Mouse (Mus musculus) heart, postnatal 10 days (tissue): Measurements from ENCODE around the gene Mfsd11. TPM values are rescaled to one million over a fixed set of nuclear protein-coding genes. Genes with fewer than 3 reads are reported as not detected.
"Not testable (repeated sequence)": the region's sequence is repeated elsewhere in the genome, so short reads cannot be mapped to it uniquely, and the experiment has no call there.

Experiments used
- DNase-seq, 2 experiments: peaks; one replicate each; pipeline ENCODE4 v3.0.0; 2021
- intact Hi-C: fragments of 180-260 bp; cut with DNase I; formaldehyde crosslinking; loops from one replicate; pipeline ENCODE4 v1.15.1; 2025
- total RNA-seq, 2 experiments: library from RNA; stranded (reverse); gene quantifications; 2 replicates each; pipeline ENCODE4 v1.2.3; 2021

Mfsd11 gene
- total RNA-seq, 2 experiments from 2014 or later, result 41.7 to 43.6 TPM

DNA sequence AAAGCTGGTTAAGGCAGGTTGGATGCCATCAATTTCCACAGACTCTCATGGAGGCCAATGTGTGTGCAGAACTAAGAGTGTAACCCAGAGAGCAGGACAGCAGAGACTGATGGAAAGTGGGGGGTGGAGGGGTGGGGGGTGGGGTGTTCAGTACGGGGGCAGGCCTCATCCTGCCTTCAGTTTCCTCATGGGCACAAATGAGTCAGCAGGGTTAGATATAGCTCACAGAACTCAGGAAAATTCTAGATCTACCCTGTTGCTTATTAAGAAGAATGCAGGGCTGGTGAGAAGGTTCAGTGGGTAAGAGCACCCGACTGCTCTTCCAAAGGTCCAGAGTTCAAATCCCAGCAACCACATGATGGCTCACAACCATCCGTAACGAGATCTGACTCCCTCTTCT is 17.4 kb downstream of the Mfsd11 start:
- intact Hi-C loops, result no loop called here
- no peak for DNase-seq

DNA sequence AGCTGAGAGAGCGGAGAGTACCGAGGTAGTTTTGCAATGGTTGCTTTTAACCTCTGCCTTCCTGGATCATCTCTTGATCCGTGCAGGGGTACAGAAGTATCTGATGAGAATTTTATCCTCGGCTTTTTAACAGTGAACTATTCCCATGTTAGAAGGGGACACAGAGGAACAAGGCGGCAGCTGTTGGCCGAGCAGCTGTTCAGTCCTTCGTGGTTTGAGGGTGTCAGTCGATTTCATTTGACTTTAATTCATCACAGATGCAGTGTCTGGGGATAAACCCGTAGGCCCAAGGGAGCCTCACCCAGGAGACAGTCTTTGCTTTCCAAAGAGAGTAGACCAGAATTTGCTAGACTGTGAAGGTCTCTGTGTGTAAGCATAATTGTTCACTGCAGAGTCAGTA is 19.3 kb downstream of the Mfsd11 start:
- intact Hi-C loops, result no loop called here
- no peak for DNase-seq

DNA sequence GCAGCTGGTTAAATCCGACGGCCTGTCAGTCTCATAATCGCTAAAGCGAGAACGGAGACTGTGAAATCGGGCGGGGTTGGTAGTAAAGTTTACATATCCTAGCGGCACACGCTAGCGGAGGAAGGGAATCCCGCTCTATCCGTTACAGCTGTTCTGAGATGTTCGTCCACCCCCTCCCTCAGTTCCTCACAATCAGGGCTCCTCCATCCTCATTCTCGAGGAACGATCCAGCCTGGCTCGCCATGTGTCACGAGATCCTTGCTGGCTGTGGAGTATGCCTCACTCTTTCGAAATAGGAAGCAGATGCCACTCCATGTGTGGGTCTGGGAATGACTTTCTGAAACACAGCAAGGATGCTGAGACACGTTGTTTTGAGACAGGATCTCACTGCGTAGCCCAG is 21.7 kb downstream of the Mfsd11 start:
- no peak for DNase-seq
- intact Hi-C loops, result no loop called here

DNA sequence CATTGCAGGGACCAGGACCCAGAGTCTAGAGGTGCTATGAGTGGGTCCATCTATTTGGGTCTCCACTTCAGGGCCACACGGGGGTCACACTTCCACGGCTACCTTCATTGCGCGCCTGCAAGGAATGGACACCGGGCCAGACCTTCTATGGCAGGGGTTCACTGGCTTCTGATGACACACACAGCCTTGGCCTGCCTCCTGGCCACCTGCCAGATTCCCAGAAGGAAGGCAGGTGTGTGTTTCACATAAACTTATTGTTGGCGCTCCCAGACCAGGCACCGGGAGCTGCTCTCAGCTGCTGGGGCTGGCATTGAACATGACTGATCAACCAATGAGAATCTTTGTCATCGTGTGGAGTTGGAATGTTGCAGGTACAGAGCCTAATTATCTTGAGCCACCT is 26.2 kb downstream of the Mfsd11 start:
- no peak for DNase-seq
- intact Hi-C loops, result no loop called here

DNA sequence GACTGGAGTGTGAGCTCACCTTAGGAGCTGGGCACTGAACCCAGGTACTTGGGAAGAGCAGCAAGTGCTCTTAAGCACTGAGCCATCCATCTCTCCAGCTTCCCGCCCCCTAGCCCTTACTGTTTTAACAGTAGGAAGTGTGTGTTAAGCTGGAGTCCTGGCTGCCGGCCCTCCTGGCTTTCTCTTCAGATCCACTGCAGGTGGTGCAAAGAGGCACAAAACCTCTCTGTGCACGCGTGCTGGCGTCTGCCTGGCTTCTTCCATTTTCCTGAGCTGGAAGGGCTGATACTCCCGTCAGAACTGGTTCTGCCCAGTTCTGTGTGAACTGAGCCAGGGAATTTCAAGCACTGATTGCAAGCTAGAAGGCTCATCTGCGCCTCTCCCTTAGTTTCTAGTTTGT is 28.6 kb downstream of the Mfsd11 start:
- no peak for DNase-seq
- intact Hi-C loops, result no loop called here

DNA sequence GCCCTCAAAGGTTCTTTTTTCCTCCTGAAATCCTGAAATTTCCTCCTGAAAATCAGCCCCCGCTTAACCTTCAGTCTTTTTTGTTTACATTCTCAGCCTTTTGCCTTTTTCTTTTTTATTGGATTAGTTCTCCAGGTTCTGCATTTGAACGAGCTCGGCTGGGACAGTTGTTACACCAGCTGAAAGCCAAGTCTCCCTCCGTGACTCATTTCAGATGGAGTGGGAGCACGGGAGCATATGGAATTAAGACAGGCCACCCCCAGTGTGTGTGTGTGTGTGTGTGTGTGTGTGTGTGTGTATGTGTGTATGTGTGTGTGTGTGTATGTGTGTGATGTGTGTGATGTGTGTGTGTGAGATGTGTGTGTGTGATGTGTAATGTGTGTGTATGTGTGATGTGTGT is 29.2 kb downstream of the Mfsd11 start:
- no peak for DNase-seq
- intact Hi-C loops, result no loop called here

DNA sequence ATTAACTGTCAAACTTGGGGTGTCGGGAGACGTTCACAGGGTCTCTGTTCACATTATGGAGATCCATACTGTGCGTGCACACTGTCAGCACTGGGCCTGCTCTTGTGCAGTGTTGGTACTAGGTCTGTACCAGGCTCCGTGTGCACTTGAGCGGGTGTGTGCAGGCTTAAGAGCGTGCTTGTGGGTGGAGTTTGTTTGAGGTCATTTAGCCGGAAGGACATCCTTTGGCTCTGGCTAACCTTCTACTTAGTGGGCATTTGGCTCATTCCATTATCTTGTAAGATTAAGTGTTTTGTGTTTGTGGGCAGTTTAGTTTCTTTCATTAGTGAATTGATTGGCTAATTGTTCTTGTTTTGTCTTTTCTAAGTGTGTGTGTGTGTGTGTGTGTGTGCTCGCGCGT is 30.2 kb downstream of the Mfsd11 start:
- no peak for DNase-seq
- intact Hi-C loops, result no loop called here

DNA sequence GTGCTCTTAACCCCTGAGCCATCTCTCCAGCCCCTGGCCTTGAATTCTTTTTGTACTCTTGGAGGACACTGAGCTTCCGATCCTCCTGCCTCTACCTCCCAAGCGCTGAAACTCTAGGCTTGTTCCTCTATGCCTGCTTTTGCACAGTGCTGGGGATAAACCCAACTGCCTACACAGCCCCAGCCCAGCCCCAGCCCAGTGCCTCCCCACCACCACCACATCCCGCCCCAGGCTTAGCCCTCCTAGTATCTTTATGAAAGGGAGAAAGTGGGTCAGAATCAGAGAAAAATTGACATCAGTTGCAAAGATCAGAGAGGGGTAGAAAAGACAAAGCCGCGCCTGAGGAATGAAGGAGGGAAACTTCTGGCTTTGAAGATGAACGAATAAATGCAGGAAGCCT is 31.8 kb downstream of the Mfsd11 start:
- intact Hi-C loops, result no loop called here
- no peak for DNase-seq

DNA sequence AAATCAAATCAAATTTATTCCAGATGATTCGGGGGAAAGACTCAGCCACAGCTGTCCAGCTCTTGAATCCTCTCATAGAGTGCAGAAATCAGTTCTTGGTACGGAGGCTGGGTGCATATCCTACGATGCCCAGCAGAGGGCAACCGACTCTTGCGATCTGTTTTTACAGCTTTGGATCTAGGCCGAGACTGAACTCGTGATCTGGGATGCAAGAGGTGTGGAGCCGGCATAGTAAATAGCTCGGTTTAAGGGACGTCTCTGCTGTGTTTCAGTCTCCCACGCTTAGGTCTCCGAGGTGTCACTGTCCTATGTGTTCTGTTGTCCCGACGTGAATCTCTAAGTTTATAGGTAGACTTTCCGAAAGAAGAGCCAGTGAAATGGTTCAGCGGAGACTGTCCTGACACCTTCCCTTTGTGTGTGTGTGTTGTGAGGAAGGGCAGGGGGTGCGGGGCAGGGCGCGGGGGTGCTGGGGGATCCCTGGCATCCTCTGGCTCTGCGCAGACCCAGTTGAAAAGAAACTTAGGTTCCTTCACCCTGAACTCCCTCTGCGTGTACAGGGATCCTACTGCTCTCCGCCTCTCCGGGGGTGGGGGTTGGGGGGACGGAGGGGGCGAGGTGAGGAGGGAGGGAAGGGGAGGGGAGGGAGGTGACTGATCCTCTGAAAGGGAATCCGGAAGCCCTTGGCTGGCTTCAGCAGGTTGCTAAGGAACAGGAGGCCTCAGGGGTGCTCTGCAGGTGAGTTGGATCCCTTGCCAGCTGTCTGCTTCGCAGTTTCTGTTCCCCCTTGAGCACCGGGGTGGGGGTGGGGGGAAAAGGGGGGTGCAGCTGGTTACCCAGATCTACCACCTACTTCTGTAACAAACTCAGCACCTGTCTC is 33.3 kb downstream of the Mfsd11 start:
- intact Hi-C loops, result loop anchor here (1.0 to 5.0 kb wide), 2 partner anchors 107 to 172 kb away; no protein-coding TSS in a partner anchor
- DNase-seq, result peak; percentile 84 to 89

DNA sequence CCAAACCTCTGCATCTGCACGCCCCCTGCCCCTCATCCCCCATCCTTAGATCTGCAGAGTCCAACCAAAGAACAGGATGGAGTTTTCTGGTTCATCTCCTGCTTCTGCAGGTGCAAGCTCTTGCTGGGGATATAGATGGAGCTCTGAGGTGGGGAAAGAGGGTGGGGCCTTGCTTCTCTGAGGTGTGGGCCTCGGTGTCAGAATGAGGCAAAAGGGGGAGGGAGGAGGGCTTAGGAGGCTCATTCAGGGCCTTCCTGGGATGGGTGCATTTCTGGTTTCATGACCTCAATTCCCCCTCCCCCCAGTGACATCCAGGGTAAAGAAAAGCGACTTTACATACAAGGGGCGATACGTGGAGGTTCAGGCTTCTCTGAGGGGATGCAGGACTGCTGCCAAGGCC is 34.9 kb downstream of the Mfsd11 start:
- DNase-seq, result no peak
- intact Hi-C loops, result loop anchor here (5.0 kb wide), 1 partner anchor 105 kb away; no protein-coding TSS in a partner anchor

DNA sequence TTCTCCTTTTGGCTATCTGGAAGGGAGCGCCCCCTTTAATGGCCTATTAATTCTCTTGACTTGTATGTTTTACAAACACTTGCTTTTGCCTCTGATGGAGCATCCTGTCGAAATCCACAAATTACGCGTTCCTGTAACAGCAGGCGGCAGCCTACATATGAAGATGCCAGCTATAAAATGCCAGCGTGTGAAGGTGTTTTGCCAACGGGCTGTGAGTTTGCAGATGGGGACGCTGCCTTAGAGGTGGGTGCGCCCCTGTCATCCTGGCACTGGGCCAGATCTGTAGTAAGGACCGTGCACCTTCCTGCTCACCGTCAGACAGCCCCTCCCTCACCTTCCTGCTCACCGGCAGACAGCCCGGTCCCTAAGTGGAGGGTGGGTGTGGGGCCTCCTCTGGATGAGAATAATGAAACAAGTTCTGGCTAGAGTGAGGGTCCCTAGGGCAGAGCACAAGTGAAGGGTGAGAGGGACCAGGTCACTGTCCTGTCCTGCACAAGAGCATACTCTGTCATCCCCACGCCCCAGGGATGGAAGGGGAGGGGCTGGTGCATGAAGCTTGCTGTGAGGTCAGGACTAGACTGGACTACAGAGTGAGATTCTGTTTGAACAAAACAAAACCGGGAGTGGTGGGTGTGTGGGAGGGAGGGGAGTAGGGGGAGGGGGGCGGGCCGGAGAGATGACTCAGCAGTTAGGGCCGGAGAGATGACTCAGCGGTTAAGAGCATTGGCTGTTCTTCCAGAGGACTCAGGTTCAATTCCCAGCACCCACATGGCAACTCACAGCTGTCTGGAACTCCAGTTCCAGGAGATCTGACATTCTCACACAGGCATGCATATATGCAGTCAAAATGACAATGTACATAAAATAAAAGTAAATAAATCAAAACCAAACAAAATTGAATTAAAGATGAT is 41.5 kb downstream of the Mfsd11 start:
- intact Hi-C loops, result no loop called here
- no peak for DNase-seq

DNA sequence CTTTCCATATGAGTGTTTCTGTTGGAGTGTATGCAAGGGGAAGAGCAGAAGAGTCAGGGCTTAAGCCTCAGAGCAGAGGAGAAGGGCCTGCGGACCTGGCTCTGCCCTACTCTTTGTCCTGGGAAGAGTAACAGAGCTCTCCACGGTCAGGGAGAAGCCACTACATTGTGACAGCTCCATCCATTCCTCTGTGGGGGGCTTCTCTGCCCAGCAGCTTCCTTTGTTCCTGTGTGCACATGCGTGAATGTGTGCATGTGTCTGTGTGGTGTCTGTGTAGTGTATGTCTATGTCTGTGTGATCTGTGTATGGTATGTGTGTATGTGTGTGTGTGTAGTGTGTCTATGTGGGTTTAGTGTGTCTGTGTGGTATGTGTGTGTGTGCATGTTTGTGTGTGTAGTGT is 43.2 kb downstream of the Mfsd11 start:
- DNase-seq, result no peak
- intact Hi-C loops, result no loop called here

DNA sequence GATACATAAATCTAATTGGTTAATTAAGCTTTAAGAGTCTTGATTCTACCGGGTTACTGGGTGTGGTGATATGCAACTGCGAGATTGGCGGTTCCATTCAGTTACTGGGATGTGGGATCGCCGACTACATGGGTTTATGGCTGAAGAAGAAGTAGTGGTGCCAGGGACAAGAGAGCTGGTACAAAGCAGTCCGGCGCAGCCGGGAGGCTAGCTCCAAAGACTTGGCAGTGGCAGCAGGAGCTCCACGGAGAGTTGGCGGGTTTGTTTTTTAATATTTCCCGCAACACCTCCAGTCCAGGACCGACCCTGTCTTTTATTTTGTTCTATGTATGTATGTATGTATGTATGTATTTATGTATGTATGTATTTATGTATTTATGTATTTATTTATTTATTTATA is 47.0 kb downstream of the Mfsd11 start:
- DNase-seq, result no peak
- intact Hi-C loops, result no loop called here

DNA sequence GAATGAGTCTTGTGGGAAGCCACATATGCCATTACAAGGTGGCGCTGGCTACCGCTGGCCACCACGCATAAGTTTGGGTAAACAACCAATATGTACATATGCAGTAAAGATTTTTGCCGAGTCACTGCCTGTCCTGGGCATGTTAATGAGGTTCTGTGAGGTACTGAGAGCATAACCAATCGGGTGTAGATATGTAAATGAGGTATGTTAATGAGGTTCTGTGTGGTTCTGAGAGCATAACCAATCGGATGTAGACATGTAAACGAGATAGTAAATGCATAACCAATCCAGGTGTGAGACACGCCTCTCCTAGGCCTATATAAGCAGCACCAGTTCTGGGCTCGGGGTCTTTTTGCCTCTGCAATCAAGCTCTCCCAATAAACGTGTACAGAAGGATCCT is 50.3 kb downstream of the Mfsd11 start:
- DNase-seq, intact Hi-C loops: not testable (repeated sequence)

DNA sequence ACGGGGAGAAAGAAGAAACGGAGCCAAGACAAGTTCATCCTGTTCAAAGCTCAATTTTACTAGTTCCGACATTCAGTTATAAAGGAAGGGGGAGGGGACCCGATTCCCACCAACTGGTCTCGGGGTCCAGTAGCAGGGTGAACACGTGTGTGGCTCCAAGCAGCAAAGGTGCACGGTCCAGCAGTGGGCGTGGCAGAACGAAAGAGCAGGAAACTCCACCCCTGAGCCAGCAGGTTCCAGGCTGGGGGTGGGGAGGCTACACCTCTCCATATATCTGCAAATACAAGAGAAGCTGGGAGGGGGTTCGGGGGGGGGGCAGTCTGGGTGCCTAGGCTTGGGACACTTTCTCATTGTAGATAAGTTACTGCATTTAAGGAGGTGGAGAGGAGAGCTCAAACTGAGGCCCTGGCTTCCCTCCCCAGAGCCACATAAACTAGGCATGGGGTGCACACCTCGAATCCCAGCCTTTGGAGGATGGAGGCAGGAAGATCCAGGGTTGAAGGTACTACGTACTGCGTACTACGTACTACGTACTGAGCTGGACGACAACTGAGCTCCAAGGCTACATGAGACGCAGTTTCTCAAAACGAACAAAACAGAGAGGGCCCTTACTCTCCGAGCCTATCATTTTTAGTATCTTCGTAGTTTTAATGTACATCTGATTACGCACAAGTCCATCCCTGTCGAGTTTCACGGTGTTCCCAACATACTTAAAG is 53.7 kb downstream of the Mfsd11 start:
- no peak for DNase-seq
- intact Hi-C loops, result no loop called here

DNA sequence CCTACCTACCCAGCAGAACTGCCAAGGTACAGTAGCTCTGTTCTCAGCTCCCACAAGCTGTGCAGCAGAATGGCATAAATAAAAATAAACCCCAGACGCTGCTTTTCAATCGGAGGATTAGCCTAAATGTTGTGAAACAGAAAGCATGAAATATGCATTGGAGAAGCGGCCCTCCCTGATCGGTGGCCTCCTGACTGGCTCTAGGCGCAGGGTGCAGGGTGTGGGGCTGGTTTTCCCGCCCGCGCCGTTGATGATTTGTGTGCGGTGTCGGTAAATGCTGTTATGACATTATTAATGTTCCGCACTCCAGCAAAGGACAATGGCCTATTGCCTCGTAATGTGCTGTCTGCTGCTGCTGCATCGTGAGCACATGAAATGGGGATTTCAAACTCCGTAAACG is 61.3 kb downstream of the Mfsd11 start:
- no peak for DNase-seq
- intact Hi-C loops, result no loop called here

DNA sequence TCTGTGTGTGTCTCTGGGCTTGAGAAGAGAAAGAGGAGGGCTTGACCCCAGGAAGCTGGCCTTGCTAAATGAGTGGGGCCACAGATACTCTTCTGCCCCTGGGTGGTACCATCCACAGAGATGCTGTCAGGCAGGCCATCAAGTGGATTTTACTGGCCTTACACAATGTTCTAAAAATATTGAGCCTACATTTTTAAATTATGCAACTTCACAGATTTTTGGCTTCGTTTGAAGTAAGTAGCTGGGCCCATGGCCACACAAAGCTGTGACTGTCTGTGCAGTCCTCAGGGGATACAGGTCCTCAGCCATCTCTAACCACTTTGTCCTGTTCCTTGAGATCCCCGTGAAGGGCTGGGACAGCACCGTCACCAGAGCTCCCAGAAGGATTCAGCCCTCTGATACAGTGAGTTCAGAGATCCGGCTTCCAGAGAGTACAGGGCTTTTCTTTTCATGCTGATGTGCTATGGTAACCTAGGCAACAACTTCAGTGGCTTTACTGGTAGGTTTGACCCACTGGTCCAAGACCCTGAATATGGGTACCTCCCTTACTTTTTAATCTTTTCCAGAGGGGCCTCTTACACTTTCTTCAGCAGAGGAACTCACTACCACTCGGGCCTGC is 62.1 kb downstream of the Mfsd11 start:
- no peak for DNase-seq
- intact Hi-C loops, result no loop called here

DNA sequence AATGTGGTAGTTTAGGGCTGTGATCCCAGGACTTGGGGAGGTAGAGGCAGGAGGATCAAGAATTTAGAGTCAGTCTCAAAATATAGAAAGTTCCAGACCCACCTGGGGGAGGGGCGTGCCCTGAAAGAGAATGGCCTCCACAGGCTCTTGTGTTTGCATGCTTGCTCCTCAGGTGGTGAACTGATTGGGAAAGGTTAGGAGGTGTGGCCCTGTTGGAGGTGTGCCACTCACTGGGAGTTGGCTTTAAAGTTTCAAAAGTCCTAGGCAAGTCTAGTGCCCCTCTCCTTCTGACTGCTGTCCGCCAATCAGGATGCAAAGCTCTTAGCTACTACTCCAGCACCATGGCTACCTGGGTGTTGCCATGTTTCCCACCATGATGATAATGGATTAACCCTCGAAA is 63.0 kb downstream of the Mfsd11 start:
- no peak for DNase-seq
- intact Hi-C loops, result loop anchor here (5.0 kb wide), 1 partner anchor 127 kb away; no protein-coding TSS in a partner anchor

DNA sequence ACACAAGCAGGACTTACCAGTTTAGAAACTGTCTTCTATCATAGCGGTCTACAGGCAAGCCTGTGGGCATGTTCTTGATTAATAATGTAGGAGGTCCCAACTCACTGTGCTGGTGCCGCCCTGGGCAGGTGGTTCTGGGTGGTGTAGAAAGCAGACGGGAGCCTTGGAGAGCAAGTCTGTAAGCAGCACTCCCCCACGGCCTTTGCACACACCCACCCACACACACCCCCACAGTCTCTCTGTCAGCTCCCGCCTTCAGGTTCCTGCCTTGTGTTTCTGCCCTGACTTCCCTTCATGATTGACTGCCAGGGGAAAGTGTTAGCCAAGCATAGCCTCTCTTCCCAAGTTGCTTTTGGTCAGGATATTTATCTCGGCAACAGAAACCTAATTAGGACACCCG is 65.1 kb downstream of the Mfsd11 start:
- DNase-seq, result no peak
- intact Hi-C loops, result loop anchor here (5.0 kb wide), 1 partner anchor 125 kb away; no protein-coding TSS in a partner anchor
